Mouse (Mus musculus) kidney, postnatal 10 days (tissue): Measurements from ENCODE around the gene Atg4b.
"Not testable (repeated sequence)": the region's sequence is repeated elsewhere in the genome, so short reads cannot be mapped to it uniquely, and the experiment has no call there.

Experiments used
- DNase-seq: peaks from one replicate; pipeline ENCODE4 v3.0.0; 2021; ENCODE audit warnings: mixed read lengths

Gene Atg4b

DNA sequence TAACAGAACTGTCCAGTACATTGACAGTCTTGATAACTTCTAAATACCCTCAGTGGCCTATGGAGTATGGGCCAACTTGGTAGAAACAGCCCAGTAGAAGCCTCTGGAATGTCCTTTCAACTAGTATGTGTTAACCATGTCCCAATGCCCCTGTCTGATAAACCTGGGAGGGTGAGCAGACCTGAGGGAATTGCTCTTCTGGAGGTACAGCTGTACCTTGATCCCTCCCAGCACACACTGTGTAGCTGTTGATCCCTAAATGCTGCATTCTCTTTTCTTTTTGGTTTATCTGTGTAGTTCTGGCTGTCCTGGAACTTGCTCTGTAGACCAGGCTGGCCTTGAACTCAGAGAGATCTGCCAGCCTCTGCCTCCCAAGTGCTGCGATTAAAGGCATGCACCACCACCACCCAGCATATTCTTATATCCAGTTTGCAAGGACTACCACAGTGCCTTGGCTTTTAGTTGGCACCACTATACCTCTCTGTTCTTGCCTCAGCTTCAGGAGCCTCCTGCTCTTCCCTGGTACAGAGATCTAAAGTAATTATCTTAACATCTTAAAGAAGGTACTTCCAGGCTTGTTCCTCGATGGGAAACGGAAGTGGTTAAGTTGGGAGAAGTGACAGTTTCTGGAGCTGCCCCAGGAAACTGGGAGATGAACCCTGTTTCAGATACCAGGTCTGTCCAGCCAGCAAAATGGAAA, 72.6 kb downstream of the Atg4b start:
- DNase-seq = no peak

DNA sequence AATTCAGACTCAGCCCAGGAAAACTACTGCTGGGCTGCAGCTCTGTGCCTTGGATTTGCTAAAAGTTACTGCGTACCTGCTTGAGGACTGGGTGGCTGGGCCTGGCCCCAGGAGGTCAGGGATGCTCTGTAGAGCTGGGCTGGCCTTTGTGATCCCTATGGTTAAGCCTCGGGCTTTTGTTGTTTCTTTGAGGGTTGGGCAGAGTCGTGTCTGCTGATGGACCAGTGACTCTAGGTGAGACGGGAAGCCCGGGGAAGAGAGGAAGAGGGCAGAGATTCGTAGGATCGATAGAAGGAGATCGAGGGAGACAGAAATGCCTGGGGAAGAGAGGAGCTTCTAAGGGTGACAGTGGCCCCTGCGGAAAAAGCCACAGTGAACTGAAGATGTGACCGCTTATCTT, 73.3 kb downstream of the Atg4b start, which contains the start of gene D2hgdh:
Gene D2hgdh, plus strand, starts transcription at position 301 of the 400 bp plus-strand sequence.
- DNase-seq = no peak

DNA sequence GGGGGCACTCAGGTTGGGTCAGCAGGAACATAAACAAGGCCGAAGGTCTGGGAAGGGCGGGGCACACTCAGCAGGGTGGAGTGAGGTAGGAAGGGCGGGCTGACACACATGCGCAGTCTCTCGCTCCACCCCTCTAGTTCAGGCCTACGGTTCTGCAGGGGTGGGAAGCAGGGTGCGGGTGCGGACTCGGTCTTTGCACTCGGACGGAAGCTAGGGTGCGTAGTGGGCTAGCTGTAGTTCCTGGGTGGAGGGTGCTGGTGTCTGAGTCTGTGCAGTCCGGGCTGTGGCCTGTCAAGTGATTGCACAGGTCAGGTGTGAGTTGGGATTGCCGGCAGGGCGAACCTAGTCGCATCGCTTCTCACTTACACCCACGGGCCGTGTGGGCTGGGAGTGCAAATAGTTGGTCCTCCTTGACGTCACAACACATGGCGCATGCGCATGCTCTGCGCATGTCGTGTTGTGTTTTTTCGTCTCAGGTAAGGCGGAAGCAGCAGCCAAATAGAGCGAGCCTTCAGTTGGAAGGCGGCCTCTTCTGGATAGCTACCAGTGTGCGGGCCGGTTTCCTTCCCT, 73.9 kb downstream of the Atg4b start:
- DNase-seq = peak; percentile 95

DNA sequence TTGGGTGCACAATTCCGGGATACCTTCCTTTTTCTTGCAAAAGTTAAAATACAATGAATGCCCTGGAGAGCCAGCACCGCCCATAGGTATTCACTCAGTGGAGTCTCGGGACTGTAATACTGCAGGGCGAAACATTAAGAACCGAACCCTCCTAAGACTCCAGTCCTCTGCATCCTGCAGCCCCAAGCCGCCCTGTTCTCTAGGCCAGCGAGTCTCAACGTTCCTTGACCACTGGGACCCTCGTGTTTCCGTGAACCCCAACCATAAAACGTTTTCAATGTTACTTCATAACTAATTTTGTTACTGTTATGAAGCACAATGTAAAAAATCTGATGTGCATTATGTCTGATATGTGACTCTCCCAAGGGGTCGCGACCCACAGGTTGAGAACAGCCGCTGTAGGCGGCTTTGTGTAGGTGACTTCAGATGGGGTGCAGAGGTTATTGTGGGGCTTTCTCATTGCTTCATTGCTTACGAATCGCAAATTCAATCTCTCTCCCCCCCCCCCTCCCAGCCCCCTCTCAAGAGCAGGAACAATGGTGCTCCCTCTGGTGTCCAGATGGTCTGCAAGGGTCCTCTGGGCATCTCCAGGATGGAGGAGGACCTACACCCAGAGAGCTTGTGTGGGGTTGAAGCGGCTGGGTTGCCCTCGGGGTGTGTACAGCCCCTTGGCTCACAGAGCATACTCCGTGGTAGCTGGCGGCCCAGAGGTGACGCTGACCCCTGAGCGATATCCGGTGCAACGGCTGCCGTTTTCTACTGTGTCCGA, 74.7 kb downstream of the Atg4b start:
- peak; percentile 39 for DNase-seq

DNA sequence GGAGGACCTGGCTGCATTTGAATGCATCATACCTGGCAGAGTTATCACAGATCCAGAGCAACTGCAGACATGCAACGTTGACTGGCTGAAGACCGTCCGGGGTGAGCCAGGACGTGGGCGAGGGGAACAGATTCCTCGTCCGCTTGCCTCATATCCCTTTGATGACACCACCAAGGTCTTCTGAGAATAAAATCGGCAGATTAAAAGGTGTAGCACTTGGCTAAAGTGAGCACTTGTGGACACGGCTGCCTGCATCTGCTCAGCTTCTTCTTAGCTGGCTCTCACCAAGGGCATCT, 75.2 kb downstream of the Atg4b start:
- DNase-seq = no peak

DNA sequence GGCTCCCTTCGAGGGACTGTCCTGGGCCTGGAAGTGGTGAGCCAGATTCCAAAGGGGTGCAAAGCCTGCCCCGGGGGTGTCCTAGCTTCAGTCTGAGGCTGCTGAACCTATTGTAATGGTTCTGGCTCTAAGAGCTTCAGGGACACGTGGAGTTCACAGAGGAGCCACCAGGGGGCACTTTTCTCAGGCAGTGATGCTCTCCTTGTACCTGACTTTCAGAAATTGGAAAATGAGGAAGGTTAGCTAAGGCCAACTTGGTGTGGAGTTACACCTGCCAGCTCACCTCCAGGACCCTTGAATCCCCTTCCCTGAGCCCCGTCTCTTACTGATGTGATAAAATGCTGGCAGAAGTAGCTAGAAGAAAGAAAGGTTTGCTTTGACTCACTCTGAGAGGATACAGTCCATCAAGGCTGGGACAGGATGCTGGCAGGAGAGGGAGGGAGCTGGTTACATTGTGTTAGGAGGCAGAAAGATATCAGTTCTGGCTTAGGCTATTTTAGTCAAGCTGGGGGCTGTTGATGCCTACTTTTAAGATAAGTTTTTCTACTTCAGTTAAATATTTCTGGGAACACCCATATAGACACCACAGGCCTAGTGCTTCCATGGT, 81.6 kb downstream of the Atg4b start:
- DNase-seq = not testable (repeated sequence)

DNA sequence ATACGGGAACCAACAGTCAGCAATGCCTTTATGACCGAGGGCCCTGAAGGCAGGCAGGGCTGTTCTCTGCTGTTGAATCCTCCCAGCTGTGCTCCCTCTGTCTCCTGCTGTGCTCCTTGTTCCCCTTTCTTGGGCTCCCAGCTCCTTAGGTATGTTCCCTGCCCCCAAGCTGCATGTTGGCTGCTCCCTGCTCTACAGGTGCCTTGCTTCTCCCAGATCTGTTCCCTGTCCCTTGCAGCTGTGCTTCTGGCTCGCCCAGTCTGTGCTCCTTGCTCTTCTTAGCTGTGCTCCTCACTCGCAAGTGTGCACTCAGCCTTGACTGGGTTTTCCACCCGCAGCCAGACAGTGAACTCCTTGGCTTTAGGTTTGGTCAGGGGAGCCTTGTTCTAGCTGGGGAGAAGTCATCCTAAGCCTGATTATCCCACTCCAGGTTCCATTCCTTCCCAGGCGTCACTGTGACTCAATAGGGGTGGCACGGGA, 83.4 kb downstream of the Atg4b start:
- no peak for DNase-seq

DNA sequence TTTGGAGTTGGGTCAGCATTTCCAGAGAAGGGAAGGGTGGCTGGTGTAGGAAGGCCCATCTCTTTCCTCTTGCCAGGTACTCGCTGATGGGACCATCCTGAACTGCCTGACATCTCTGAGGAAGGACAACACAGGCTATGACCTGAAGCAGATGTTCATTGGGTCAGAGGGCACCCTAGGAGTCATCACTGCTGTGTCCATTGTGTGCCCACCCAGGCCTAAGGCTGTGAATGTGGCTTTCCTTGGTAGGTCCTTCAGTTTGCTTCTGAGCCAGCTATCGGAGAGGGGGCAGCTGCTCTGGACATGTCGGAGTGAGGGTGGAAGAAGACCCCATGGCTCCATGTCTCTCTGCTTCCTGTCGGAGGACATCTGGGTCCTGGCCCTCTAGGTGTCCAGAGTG, 83.9 kb downstream of the Atg4b start:
- no peak for DNase-seq

DNA sequence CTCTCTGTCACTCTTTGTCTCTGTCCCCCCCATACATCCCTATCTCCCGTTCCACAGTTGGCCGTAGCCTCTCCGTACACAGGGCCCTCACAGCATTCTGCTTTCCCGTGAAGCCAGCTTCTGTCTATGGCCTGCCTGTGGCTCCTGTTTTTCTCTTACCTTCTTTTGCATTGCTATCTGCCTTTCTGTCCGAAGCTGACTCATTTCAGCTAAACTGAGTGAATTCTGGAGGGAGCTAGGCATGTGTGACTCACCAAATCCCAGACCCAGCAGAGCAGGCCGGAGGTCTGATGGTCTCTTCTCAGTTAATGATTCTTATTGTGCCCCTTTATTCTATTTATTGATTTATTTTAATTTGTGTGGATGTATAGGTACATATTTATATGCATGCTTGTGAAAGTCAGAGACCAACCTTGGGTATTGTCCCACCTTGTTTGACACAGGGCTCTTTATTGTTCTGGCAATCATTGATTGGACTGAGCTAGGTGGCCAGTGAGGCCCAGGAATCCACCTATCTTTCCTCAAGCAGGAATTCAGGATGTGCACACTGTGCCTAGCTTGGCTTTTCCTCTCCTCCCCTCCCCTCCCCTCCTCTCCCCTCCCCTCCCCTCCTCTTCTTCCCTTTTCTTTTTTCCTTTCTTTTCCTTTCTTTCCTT, 84.7 kb downstream of the Atg4b start:
- no peak for DNase-seq

DNA sequence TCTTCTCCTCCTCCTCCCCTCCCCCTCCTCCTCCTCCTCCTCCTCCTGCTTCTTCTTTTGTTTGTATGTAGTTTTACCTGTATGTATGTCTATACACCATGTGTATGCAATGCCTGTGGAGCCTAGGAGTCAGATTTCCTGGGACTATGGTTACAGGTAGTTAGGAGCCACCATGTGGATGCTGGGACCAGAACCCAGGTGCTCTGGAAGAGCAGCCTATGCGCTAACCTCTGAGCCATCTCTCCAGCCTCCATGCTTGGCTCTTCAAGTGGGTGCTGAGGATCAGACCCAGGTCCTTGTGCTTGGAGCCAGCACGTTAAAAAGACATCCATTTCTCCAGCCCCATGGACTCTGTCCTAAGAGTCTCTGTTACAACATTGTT, 85.2 kb downstream of the Atg4b start:
- DNase-seq = no peak

DNA sequence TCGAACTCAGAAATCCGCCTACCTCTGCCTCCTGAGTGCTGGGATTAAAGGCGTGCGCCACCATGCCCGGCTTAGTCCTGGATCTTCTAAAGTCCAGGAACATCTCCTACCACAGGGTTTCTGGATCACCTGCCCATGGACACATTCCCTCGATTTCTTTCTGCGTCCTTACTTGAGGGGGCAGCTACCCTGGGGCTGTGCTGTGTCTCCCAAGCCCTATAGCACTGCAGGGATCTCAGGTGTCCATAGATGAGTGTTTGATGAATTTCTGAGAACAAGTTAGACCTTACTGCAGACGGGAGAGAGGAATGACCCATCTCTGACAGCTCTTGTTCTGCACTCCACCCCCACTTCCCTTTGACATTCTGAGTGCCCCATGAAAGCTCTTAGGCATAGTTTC, 86.0 kb downstream of the Atg4b start:
- no peak for DNase-seq

DNA sequence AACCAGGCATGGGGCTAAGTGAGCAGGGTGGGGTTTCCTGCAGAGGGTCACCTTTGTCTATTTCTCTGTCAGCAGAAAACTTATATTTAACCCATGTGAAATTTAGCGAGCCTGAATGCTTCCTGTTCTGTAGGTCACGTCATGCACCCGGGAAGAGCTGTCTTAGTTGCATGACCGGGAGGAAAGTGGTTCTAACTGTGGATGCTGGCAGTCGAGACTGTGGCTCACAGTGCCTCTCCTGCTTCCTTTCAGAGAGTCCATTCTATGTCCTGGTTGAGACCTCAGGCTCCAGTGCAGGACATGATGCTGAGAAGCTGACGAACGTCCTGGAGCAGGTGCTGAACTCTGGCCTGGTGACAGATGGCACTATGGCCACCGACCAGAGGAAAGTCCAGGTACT, 87.3 kb downstream of the Atg4b start:
- not testable (repeated sequence) for DNase-seq
